Mouse (Mus musculus) urinary bladder, adult 2 months (tissue): Measurements from ENCODE around the gene Anxa6. TPM values are rescaled to one million over a fixed set of nuclear protein-coding genes. Genes with fewer than 3 reads are reported as not detected.

ENCODE experiments used
- DNase-seq: peaks from one replicate; pipeline ENCODE4 v3.0.0; 2022; ENCODE audit warnings: low spot score
- polyA plus RNA-seq: library from polyadenylated mRNA; depleted of rRNA; stranded (reverse); fragments of >200 nt; gene quantifications from 2 replicates; pipeline ENCODE4 v1.2.3, GENCODE M21; 2012; rRNA removed

Gene Anxa6
- 204 and 234 TPM in 2 replicates for polyA plus RNA-seq

GRCm38 (mm10) chr11:55033040-55033660 lies at the start of gene Anxa6:
Anxa6 (minus strand) TSS chr11:55033445.
- DNase-seq: peak; percentile 73

- no peak for DNase-seq
Observed at GRCm38 (mm10) chr11:55081206-55081605, 48.0 kb upstream of the Anxa6 start.

GRCm38 (mm10) chr11:55079180-55079579 lies 45.9 kb upstream of the Anxa6 start:
- no peak for DNase-seq

- no peak for DNase-seq
Observed at GRCm38 (mm10) chr11:55078502-55078901, 45.3 kb upstream of the Anxa6 start.

- peak; percentile 62 for DNase-seq
Observed at GRCm38 (mm10) chr11:55077331-55078231, 44.3 kb upstream of the Anxa6 start, which contains the start of gene Ccdc69. Ccdc69 (minus strand) TSS chr11:55078131.

- DNase-seq: no peak
Observed at GRCm38 (mm10) chr11:55076234-55076633, 43.0 kb upstream of the Anxa6 start.

- no peak for DNase-seq
Observed at GRCm38 (mm10) chr11:55075602-55076001, 42.4 kb upstream of the Anxa6 start.

DNA sequence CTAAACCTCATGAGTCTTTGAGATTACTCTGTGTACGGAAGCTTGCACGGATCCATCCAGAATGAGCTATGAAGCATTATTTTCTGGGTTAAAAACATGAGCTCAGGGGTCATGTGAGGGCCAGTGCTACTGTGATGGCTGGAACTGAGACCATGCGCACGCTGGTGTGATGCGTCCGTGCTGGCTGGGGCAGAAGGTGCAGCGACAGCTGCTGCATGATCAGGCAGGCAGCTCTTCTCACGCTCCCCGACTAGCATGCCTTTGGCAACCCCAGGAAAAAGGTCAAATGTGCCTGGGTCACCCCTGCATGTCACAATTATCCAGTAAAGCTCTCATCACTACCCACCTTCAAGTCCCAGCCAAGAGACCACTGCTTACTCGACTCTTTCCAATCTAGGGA lies 39.9 kb upstream of the Anxa6 start:
- peak; percentile 45 for DNase-seq

GRCm38 (mm10) chr11:55072467-55072866 lies 39.2 kb upstream of the Anxa6 start:
- no peak for DNase-seq

DNA sequence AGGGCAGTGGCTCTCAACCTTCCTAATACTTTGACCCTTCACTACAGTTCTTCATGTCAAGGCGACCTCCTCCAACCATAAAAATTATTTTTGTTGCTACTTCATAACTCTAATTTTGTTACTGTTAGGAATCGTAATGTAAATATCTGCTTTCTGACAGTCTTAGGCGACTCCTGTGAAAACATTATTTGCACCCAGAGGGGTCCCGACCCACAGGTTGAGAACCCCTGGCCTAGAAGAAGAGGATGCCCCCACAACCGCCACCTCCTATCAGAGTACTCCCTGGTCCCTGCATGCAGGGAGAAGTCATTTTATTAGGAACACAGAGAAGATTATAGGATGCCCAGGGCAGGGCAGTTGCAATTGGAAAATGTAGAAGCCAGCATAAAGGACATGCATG lies 38.1 kb upstream of the Anxa6 start:
- DNase-seq: no peak

DNA sequence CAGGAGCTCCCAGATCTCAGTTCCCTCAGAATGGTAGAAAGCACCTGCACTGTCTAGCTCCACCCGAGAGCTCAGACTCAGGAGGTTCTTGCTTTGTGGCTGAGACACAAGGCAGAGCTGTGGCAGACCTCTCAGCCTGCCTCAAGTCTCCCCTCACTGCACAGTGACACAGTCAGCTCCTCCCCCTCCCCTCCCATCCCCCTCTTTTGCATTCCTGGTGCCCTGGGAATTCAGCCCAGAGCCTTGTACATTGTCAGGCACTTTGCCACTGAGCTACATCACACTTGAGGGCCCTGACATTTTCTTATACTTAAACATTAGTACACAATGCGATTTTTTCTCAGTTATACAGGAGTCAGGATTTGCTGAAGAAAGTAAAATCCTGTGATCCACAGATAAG lies 35.8 kb upstream of the Anxa6 start:
- no peak for DNase-seq

DNA sequence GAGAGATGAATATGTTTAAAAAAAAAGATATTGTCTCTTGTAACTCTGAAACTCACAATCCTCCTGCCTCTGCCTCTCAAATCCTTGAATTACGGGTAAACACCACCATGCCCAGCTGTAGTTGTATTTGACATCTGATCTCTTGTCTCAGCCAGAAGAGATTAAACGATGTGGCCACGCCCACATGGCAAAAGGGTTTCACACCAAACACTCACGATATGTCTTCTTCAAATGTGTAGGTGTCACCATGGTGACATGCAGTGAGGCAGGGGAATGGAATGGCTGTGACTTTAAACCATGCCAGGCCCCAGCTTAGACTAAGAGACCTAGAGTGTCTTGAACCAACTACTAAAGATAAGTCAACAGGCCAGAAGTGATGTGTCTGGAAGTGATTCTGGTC lies 33.7 kb upstream of the Anxa6 start:
- DNase-seq: no peak

GRCm38 (mm10) chr11:55062856-55063255 lies 29.6 kb upstream of the Anxa6 start:
- no peak for DNase-seq

GRCm38 (mm10) chr11:55060802-55061201 lies 27.6 kb upstream of the Anxa6 start:
- no peak for DNase-seq

- no peak for DNase-seq
Observed at GRCm38 (mm10) chr11:55057511-55057910, 24.3 kb upstream of the Anxa6 start.

DNA sequence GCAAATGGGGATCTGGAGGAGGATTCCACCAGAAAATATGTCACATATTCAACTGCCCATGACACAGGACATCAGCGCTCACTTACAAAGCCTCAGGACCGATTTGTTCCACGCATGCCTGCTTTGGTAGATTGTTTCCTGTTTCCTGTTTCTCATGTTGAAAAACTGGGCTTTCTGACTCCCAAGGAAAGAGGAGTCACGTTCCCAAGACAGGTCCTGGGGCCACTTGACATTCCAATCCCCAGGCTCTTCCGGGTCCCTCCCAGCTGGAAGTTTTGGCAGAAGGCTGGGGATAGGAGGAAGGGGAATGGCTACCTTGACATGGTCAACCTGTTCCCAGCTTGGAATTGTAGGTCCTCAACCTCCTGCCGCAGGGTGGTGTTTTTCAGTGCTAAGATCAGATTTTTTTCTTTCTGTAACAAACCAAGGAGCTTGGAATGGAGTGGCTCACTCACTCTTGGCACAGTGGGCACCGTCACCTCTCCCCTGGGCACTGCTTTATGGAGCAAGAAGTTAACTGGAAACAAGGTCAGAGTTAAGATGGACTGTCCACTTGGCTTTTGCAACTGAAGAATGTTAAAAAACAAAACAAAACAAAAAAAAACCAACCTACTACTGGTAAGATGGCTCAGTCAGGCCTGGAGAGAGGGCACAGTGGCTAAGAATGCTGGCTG lies 17.7 kb upstream of the Anxa6 start:
- DNase-seq: no peak

DNA sequence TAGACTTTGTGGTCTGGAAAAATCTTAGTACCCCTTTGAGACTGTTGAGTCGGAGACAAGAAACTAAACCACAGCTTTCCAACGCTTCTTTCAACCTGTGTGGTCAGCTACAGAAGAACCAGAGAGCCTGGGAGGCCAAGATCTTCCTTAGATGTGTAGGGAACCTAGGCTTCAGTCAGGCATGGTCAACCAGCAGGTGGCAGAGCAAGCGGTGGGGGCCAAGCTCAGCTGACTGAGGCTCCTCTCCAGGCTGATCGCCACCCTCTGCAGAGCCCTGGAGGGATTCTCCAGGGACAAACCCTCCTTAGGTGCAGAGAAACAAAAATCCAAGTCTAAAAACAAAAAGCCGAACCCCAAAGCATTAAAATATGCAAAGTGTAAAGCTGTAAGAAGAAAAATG lies 13.4 kb upstream of the Anxa6 start:
- DNase-seq: no peak

DNA sequence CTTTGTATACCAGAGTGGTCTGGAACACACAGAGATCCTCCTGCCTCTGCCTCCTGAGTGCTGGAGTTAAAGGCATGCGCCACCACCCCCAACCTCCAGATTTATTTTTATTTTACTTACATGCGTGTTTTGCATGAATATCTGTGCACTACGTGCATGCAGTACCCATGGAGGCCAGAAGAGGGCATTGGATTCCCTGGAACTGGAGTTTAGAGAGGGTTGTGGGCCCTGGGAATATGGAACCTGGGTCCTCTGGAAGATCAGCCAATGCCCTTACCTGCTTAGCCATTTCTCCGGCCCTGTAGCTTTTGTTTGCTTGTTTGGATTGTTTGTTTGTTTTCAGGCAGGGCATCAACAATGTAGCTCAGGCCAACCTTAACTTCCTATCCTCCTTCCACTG lies 8.1 kb upstream of the Anxa6 start:
- no peak for DNase-seq

GRCm38 (mm10) chr11:55039591-55039990 lies 6.3 kb upstream of the Anxa6 start:
- peak; percentile 63 for DNase-seq

- DNase-seq: no peak
Observed at GRCm38 (mm10) chr11:55036601-55037000, 3.4 kb upstream of the Anxa6 start.

DNA sequence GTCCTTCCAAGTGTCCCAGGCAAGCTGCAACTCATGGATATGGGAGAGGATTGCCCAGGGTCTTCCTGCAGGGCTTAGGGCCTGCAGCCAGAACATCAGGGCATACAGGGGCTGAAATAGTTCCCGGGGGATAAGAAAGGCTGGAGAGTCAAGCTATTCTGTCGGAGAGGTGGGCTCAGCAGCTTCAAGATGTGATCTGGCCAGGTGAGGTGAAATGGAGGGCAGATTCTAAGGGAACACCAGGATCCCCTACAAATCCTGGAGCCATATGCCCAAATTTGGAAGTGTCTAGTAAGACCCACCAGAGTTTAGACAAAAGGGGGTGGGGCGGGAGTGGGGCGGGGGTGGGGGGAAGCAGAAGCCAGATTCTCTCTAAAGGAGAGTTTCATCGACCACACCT lies 959 bp downstream of the Anxa6 start:
- DNase-seq: no peak

DNA sequence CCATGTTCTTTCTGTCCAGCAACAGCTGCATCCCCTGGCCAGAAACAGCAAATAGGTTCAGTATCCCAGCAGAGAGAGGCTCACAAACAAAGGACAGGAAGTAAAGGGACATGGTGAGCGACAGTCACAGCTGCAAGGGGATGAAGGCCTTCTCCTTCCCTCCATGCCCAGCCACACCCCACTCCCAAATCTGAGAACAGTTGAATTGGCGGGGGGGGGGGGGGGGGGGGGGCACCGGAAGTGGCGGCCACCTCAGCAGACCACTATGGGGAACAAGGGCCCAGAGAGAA lies 1.3 kb downstream of the Anxa6 start:
- no peak for DNase-seq
